13 mouse cellular contexts compared by ENCODE assay signal in genomic region chr7:121487291-121487690, GRCm38 (mm10).
DNase-seq lines count a peak whose midpoint lies in the region.
"Had no signal": no experiment of that assay in that cellular context is flagged by ENCODE, and none has a peak within 500 bp of the region (broad histone marks: within the 10 kb centered on the region; RNA-seq: fewer than 3 reads in every experiment).

No protein-coding gene starts in this region.

- intact Hi-C loops in left cerebral cortex, postnatal 14 days (cut with DNase I): loop anchor here (5.0 kb wide), 2 partner anchors 50 to 155 kb away; no protein-coding TSS in a partner anchor
- intact Hi-C loops in heart, postnatal 25 days (cut with DNase I): no loop called here

- DNase-seq in layer of hippocampus, adult 18-20 months (ENCODE audit: low spot score in 2 of 2): peak; percentile 25 to 54
- no peak for DNase-seq in layer of hippocampus, postnatal 25 days (ENCODE audit: extremely low spot score in 1 of 2, low spot score in 1 of 2)
- DNase-seq in layer of hippocampus, adult 8-10 months (ENCODE audit: low spot score in 2 of 2): peak; percentile 60 to 64
- peak; percentile 63 to 87 for DNase-seq in left cerebral cortex, postnatal 14 days (ENCODE audit: low spot score in 2 of 2)
- DNase-seq in telencephalon, adult 2 months (ENCODE audit: low read depth, low spot score): peak; percentile 84
- DNase-seq in yolk sac, embryonic 10.5 days (ENCODE audit: low spot score): no peak
- no peak for DNase-seq in T-cell, adult 2 months (ENCODE audit: low spot score)
- DNase-seq in heart, postnatal 25 days (ENCODE audit: low spot score): no peak
- DNase-seq: cerebellum, postnatal 14 days; gastrocnemius, adult 2 months; kidney, adult 11 months; kidney, postnatal 10 days; lung, postnatal 36 days had no signal

Comparison
In these comparisons a context has a peak if more than half of its experiments do, and no peak if none do; other contexts are left out.
1. DNase-seq: peak in layer of hippocampus, adult 18-20 months (2 of 2), layer of hippocampus, adult 8-10 months (2 of 2), left cerebral cortex, postnatal 14 days (2 of 2) and telencephalon, adult 2 months (single experiment); none in layer of hippocampus, postnatal 25 days (0 of 2), yolk sac, embryonic 10.5 days (single experiment), T-cell, adult 2 months (single experiment) and heart, postnatal 25 days (single experiment).